ENCODE assay signal across 8 mouse cellular contexts in the genomic region with DNA sequence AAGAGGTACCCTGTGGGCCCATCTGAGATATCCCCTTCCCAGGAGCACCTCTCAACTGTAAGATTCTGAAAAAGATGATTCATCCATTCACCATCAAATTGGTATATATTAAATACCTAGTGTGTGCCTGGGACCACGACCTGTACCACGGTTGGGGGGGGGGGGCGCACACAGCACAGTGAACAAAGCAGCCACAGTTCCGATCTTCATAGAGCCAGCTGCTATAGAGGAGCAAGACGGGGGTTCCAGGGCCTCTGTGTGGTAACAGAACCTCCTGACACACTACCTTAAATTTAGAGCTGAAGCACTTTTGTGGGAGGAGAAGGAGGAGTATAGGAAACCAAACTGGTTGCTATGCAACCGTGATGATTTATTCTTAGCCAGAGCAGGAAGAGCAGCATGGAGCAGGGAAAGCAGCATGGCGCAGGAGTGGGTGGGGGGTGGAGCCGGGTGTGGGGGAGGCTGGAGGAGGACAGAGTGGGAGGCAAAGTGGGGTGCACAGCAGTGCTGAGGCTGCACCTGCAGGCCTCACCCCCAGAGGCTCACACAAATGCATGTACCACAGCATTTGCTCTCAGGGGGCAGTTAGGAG.
A peak's percentile ranks its signal among the peaks of the same experiment; 100 is the strongest.
DNase-seq lines count a peak whose midpoint lies in the region; ATAC-seq and TF ChIP-seq lines count a peak whose summit lies in the region.

No protein-coding gene starts in this region.

- H3K4me3 ChIP-seq in thymus, adult 2 months (ENCODE audit: control insufficient read depth, insufficient read depth, low read length), result no peak overlapping the region
- no peak overlapping the region for H3K4me3 ChIP-seq in heart, embryonic 14.5 days (ENCODE audit: control insufficient read depth in 1 of 2, insufficient read depth in 1 of 2, low read depth in 1 of 2, low read length in 2 of 2)
- no peak overlapping the region for H3K4me3 ChIP-seq in neural tube, embryonic 13.5 days

- ATAC-seq in heart, embryonic 14.5 days (ENCODE audit: insufficient number of reproducible peaks, insufficient read depth, low FRiP score, low read depth), result peak; percentile 74
- peak; percentile 83 for ATAC-seq in neural tube, embryonic 13.5 days (ENCODE audit: low read depth)

- no peaks in the 10 kb centered on the region for H3K4me1 ChIP-seq in thymus, adult 2 months (replicated peaks; ENCODE audit: control insufficient read depth, insufficient read depth, low read length)
- H3K4me1 ChIP-seq in heart, embryonic 14.5 days (ENCODE audit: control insufficient read depth in 2 of 2, insufficient read depth in 2 of 2, low read length in 2 of 2), result peaks cover 42 to 57% of the 10 kb centered on the region in 2 experiments
- peaks cover 88% of the 10 kb centered on the region for H3K4me1 ChIP-seq in neural tube, embryonic 13.5 days (replicated peaks)

- no peak overlapping the region for H3K9ac ChIP-seq in heart, embryonic 14.5 days (ENCODE audit: low read length)
- H3K9ac ChIP-seq in neural tube, embryonic 13.5 days, result no peak overlapping the region

- H3K36me3 ChIP-seq in thymus, adult 2 months (ENCODE audit: control insufficient read depth, insufficient read depth, low read length), result no peaks in the 10 kb centered on the region
- no peaks in the 10 kb centered on the region for H3K36me3 ChIP-seq in heart, embryonic 14.5 days (ENCODE audit: control insufficient read depth, insufficient read depth, low read length)
- H3K36me3 ChIP-seq in neural tube, embryonic 13.5 days, result no peaks in the 10 kb centered on the region

- no peak for TF ChIP-seq CTCF in thymus, adult 2 months (IDR thresholded peaks at IDR 0.05; ENCODE audit: borderline replicate concordance, control insufficient read depth, extremely low read depth, insufficient read depth, low read length, poor library complexity)

- H3K27me3 ChIP-seq in thymus, adult 2 months (ENCODE audit: control insufficient read depth, insufficient read depth, low read length), result no peaks in the 10 kb centered on the region
- no peaks in the 10 kb centered on the region for H3K27me3 ChIP-seq in heart, embryonic 14.5 days (ENCODE audit: control insufficient read depth, insufficient read depth, low read length)
- no peaks in the 10 kb centered on the region for H3K27me3 ChIP-seq in neural tube, embryonic 13.5 days

- H3K27ac ChIP-seq in thymus, adult 2 months (ENCODE audit: control insufficient read depth, insufficient read depth, low read length), result no peak overlapping the region
- H3K27ac ChIP-seq in heart, embryonic 14.5 days (replicated peaks in 1 of 2; ENCODE audit: control insufficient read depth in 1 of 2, insufficient read depth in 1 of 2, low read depth in 2 of 2, low read length in 2 of 2), result peak overlapping the region; percentile 36 to 72; a peak in 3 of 4 replicates
- peak overlapping the region; percentile 73 for H3K27ac ChIP-seq in neural tube, embryonic 13.5 days (replicated peaks)

- intact Hi-C loops in gastrocnemius, postnatal 36 days (cut with DNase I), result no loop called here

- H3K4me2 ChIP-seq in heart, embryonic 14.5 days (ENCODE audit: low read length), result peak overlapping the region; percentile 49
- H3K4me2 ChIP-seq in neural tube, embryonic 13.5 days, result peak overlapping the region; percentile 36

- TF ChIP-seq POLR2A in thymus, adult 2 months (IDR thresholded peaks at IDR 0.05; ENCODE audit: control insufficient read depth, extremely low read depth, insufficient read depth, low read length, poor library complexity), result no peak

- no peaks in the 10 kb centered on the region for H3K9me3 ChIP-seq in heart, embryonic 14.5 days (ENCODE audit: control insufficient read depth, low read length)
- H3K9me3 ChIP-seq in neural tube, embryonic 13.5 days, result no peaks in the 10 kb centered on the region

- peak; percentile 8 for DNase-seq in thymus, adult 2 months
- DNase-seq in thymus, adult 18-20 months, result no peak
- peak; percentile 40 to 58 for DNase-seq in layer of hippocampus, postnatal 10 days (ENCODE audit: low spot score in 2 of 2)
- no peak for DNase-seq in lung, postnatal 36 days
- no peak for DNase-seq in gastrocnemius, postnatal 36 days
- no peak for DNase-seq in natural killer cell, adult 2 months (ENCODE audit: low spot score in 2 of 2)

- 18% methylated on average over 8 of the region's 8 CpGs for WGBS in thymus, adult 2 months
- WGBS in heart, embryonic 14.5 days, result 32% methylated on average over 8 of the region's 8 CpGs
- WGBS in neural tube, embryonic 13.5 days, result 18% methylated on average over 8 of the region's 8 CpGs

Comparison
In these comparisons a context has a peak if more than half of its experiments do, and no peak if none do; other contexts are left out.
1. DNase-seq: peak in thymus, adult 2 months (single experiment) and layer of hippocampus, postnatal 10 days (2 of 2); none in thymus, adult 18-20 months (0 of 2), lung, postnatal 36 days (single experiment), gastrocnemius, postnatal 36 days (0 of 2) and natural killer cell, adult 2 months (0 of 2).